Mouse (Mus musculus): ENCODE results near the gene Gm1043. TPM values are rescaled to one million over a fixed set of nuclear protein-coding genes. Genes with fewer than 3 reads are reported as not detected.
A peak's percentile ranks its signal among the peaks of the same experiment; 100 is the strongest.

The Gm1043 gene
- 7.7 and 10.7 TPM in 2 replicates for polyA plus RNA-seq (2012; rRNA removed)

DNA sequence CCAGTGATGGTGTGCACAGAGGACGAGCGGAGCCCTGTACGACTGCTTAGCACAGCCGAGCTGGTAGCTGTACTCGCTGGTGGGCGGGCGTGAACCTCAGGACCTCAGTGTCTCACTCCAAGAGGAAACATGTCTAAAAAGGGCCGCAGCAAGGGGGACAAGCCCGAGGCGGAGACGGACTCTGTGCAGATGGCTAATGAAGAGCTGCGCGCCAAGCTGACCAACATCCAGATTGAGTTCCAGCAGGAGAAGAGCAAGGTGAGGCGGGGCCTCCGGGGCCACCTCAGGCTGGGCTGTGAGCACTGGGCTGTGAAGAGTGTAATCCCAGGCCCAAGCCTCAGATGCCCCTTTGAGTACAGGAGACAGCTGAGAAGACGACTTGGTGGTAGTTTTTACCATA is at the start of gene Gm1043:
Gm1043 (plus strand) TSS at position 130 of the 400 bp plus-strand sequence.
- no peak for DNase-seq (ENCODE audit: low read depth)
- TF ChIP-seq POLR2A (IDR thresholded peaks at IDR 0.05; ENCODE audit: borderline replicate concordance, extremely low read depth, insufficient read depth, insufficient read length, poor library complexity, severe bottlenecking) (no peak), CTCF (IDR thresholded peaks at IDR 0.05; ENCODE audit: borderline replicate concordance, extremely low read depth, insufficient read depth, insufficient read length) (no peak)

- TF ChIP-seq POLR2A (IDR thresholded peaks at IDR 0.05; ENCODE audit: borderline replicate concordance, extremely low read depth, insufficient read depth, insufficient read length, poor library complexity, severe bottlenecking) (no peak), CTCF (IDR thresholded peaks at IDR 0.05; ENCODE audit: borderline replicate concordance, extremely low read depth, insufficient read depth, insufficient read length) (no peak)
- no peak for DNase-seq (ENCODE audit: low read depth)
These were observed 49.3 kb upstream of the Gm1043 start for GRCm38 (mm10) chr5:37035896-37036295.

- no peak for DNase-seq (ENCODE audit: low read depth)
- no peak for TF ChIP-seq POLR2A (IDR thresholded peaks at IDR 0.05; ENCODE audit: borderline replicate concordance, extremely low read depth, insufficient read depth, insufficient read length, poor library complexity, severe bottlenecking)
- no peak for TF ChIP-seq CTCF (IDR thresholded peaks at IDR 0.05; ENCODE audit: borderline replicate concordance, extremely low read depth, insufficient read depth, insufficient read length)
These were observed 48.3 kb upstream of the Gm1043 start for GRCm38 (mm10) chr5:37036884-37037283.

GRCm38 (mm10) chr5:37039908-37040307 is 45.3 kb upstream of the Gm1043 start:
- no peak for DNase-seq (ENCODE audit: low read depth)
- TF ChIP-seq CTCF (IDR thresholded peaks at IDR 0.05; ENCODE audit: borderline replicate concordance, extremely low read depth, insufficient read depth, insufficient read length) (no peak), POLR2A (IDR thresholded peaks at IDR 0.05; ENCODE audit: borderline replicate concordance, extremely low read depth, insufficient read depth, insufficient read length, poor library complexity, severe bottlenecking) (no peak)

GRCm38 (mm10) chr5:37040711-37041110 is 44.5 kb upstream of the Gm1043 start:
- peak; percentile 32 for DNase-seq (ENCODE audit: low read depth)
- TF ChIP-seq CTCF (IDR thresholded peaks at IDR 0.05; ENCODE audit: borderline replicate concordance, extremely low read depth, insufficient read depth, insufficient read length) (no peak), POLR2A (IDR thresholded peaks at IDR 0.05; ENCODE audit: borderline replicate concordance, extremely low read depth, insufficient read depth, insufficient read length, poor library complexity, severe bottlenecking) (no peak)

- TF ChIP-seq CTCF (IDR thresholded peaks at IDR 0.05; ENCODE audit: borderline replicate concordance, extremely low read depth, insufficient read depth, insufficient read length) (no peak), POLR2A (IDR thresholded peaks at IDR 0.05; ENCODE audit: borderline replicate concordance, extremely low read depth, insufficient read depth, insufficient read length, poor library complexity, severe bottlenecking) (no peak)
- no peak for DNase-seq (ENCODE audit: low read depth)
These were observed 43.5 kb upstream of the Gm1043 start for GRCm38 (mm10) chr5:37041651-37042050.

- no peak for TF ChIP-seq CTCF (IDR thresholded peaks at IDR 0.05; ENCODE audit: borderline replicate concordance, extremely low read depth, insufficient read depth, insufficient read length)
- TF ChIP-seq POLR2A (IDR thresholded peaks at IDR 0.05; ENCODE audit: borderline replicate concordance, extremely low read depth, insufficient read depth, insufficient read length, poor library complexity, severe bottlenecking): no peak
- peak; percentile 67 for DNase-seq (ENCODE audit: low read depth)
These were observed 42.2 kb upstream of the Gm1043 start for GRCm38 (mm10) chr5:37042934-37043333.

DNA sequence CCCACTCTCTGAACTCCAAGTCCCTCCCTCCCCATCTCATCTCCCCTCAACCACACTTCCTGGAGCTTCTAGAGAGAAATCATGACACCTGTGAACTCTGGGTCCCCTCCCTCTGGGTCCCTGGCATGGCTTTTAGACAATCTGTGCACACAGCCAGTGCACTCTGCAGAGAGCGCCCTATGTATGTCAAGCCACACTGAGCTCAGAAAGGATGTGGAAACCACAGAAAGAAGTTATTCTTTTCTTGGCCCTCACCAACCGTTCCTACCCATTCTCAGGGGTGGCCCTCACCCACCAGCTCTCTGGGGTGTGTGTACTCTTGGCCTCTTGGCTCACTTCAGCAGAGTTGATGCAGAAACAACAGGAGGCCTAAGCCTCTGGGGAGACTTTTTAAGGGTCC is 40.4 kb upstream of the Gm1043 start:
- TF ChIP-seq CTCF (IDR thresholded peaks at IDR 0.05; ENCODE audit: borderline replicate concordance, extremely low read depth, insufficient read depth, insufficient read length): no peak
- no peak for TF ChIP-seq POLR2A (IDR thresholded peaks at IDR 0.05; ENCODE audit: borderline replicate concordance, extremely low read depth, insufficient read depth, insufficient read length, poor library complexity, severe bottlenecking)
- DNase-seq (ENCODE audit: low read depth): no peak

DNA sequence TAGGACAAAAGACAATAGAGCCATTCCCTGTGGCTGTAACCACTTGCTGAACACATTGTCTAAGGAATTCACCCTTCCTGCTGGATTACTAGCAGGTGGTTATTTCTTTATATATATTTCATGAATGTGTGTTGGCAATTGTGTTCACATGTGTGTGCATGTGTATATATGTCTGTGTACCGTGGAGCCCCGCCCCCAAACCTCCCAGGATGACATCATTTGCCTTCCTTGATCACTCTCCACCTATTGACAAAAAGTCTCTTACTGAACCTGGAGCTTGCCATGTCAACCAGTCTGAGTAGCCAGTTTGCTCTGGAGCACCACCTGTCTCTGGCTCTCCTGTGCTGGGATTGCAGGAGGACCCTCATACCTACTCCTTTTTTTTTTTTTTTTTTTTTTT is 39.6 kb upstream of the Gm1043 start:
- TF ChIP-seq CTCF (IDR thresholded peaks at IDR 0.05; ENCODE audit: borderline replicate concordance, extremely low read depth, insufficient read depth, insufficient read length) (no peak), POLR2A (IDR thresholded peaks at IDR 0.05; ENCODE audit: borderline replicate concordance, extremely low read depth, insufficient read depth, insufficient read length, poor library complexity, severe bottlenecking) (no peak)

DNA sequence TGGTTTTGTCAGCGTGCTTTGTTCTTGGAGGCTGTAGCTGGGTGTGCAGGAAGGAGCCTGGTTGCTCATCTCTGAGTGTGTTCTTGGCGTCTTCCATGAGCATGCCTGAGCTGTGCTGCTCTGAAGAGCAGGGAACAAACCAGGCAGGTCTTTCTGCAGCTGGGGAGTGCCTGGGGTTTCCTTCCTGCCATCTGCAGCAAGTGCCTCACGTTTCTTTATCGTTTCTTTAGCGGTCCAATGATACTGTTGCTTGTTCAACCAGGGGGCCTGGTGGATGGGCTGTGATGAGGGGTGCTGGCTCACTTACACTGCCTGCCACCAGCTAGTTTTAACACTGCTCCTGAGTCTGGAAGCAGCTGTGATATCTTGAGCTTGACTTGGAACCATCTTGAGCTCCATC is 38.4 kb upstream of the Gm1043 start:
- DNase-seq (ENCODE audit: low read depth): peak; percentile 17
- no peak for TF ChIP-seq POLR2A (IDR thresholded peaks at IDR 0.05; ENCODE audit: borderline replicate concordance, extremely low read depth, insufficient read depth, insufficient read length, poor library complexity, severe bottlenecking)
- no peak for TF ChIP-seq CTCF (IDR thresholded peaks at IDR 0.05; ENCODE audit: borderline replicate concordance, extremely low read depth, insufficient read depth, insufficient read length)

More for the DNA sequence above, 39.6 kb upstream of the Gm1043 start:
- DNase-seq (ENCODE audit: low read depth): no peak

- DNase-seq (ENCODE audit: low read depth): no peak
- TF ChIP-seq POLR2A (IDR thresholded peaks at IDR 0.05; ENCODE audit: borderline replicate concordance, extremely low read depth, insufficient read depth, insufficient read length, poor library complexity, severe bottlenecking) (no peak), CTCF (IDR thresholded peaks at IDR 0.05; ENCODE audit: borderline replicate concordance, extremely low read depth, insufficient read depth, insufficient read length) (no peak)
These were observed 37.8 kb upstream of the Gm1043 start for GRCm38 (mm10) chr5:37047206-37047915.

- no peak for DNase-seq (ENCODE audit: low read depth)
- TF ChIP-seq CTCF (IDR thresholded peaks at IDR 0.05; ENCODE audit: borderline replicate concordance, extremely low read depth, insufficient read depth, insufficient read length) (no peak), POLR2A (IDR thresholded peaks at IDR 0.05; ENCODE audit: borderline replicate concordance, extremely low read depth, insufficient read depth, insufficient read length, poor library complexity, severe bottlenecking) (no peak)
These were observed 37.2 kb upstream of the Gm1043 start for GRCm38 (mm10) chr5:37047992-37048391.

Data from brain, embryonic 14.5 days (tissue).